Mouse (Mus musculus) ovary, postnatal 14 days (tissue): ENCODE measurements around the gene Cyp4a32.
"Not testable (repeated sequence)": the region's sequence is repeated elsewhere in the genome, so short reads cannot be mapped to it uniquely, and the experiment has no call there.

ENCODE experiments used
- DNase-seq: peaks from one replicate; pipeline ENCODE4 v3.0.0; 2022; ENCODE audit warnings: low spot score

The Cyp4a32 gene

GRCm38 (mm10) chr4:115656535-115656922 is 55.8 kb downstream of the Cyp4a32 start:
- DNase-seq = not testable (repeated sequence)

- peak; percentile 18 for DNase-seq
These were observed 56.5 kb downstream of the Cyp4a32 start for GRCm38 (mm10) chr4:115657104-115657866.

GRCm38 (mm10) chr4:115657867-115658249 is 57.1 kb downstream of the Cyp4a32 start:
- DNase-seq = no peak

- DNase-seq = no peak
These were observed 58.4 kb downstream of the Cyp4a32 start for GRCm38 (mm10) chr4:115659190-115659589.
